8 mouse cellular contexts compared by ENCODE assay signal in the genomic region with DNA sequence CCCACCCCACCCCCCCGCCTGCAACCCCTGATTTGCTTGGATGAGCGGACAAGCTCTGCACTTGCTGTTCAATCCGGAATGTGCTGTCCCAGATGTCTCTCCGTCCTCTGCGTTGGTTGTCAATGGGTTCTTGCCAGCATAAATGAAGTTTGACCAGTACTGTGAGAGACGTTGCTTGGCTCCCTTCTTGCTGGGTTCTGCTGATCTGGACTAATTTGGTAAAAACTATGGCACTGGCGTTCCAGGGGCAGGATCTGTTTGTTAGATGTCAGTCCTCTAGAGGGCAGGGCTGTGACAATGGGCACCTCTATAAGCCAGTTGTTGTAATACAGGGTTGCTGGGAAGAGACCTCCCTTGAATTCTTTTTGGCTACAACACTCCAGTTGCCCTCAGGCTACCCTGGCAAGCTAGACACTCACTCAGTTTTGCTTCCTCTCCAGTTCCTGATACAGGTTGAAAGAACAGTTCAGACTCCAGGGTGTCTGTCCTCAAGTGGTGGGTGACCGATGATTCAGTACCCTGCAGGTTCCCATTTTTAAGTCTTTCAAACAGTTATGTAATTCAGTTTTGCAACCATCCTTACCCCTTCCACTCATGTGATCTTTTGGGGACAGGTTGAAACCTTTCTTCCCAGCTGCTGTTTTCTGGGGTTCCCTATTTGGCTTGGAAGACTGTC. TPM values are rescaled to one million over a fixed set of nuclear protein-coding genes. Genes with fewer than 3 reads are reported as not detected.
DNase-seq lines count a peak whose midpoint lies in the region; ATAC-seq and TF ChIP-seq lines count a peak whose summit lies in the region.

No protein-coding gene starts in this region.

- H3K27me3 ChIP-seq in spleen, adult 2 months (ENCODE audit: control insufficient read depth, insufficient read depth, low read length): no peaks in the 10 kb centered on the region
- no peaks in the 10 kb centered on the region for H3K27me3 ChIP-seq in forebrain, embryonic 16.5 days (replicated peaks; ENCODE audit: control insufficient read depth, insufficient read depth, low read length)
- no peaks in the 10 kb centered on the region for H3K27me3 ChIP-seq in limb, embryonic 14.5 days (ENCODE audit: control insufficient read depth, insufficient read depth, low read length)
- no peaks in the 10 kb centered on the region for H3K27me3 ChIP-seq in neural tube, embryonic 14.5 days (ENCODE audit: control insufficient read depth, insufficient read depth, low read length)

- WGBS in spleen, adult 2 months: 36% methylated on average over 8 of the region's 8 CpGs
- WGBS in forebrain, embryonic 16.5 days: 23% methylated on average over 8 of the region's 8 CpGs
- WGBS in limb, embryonic 14.5 days: 30% methylated on average over 8 of the region's 8 CpGs
- WGBS in neural tube, embryonic 14.5 days: 25% methylated on average over 8 of the region's 8 CpGs

- peaks cover 7% of the 10 kb centered on the region; the same call in 1 of the 2 replicates for H3K4me1 ChIP-seq in spleen, adult 2 months (ENCODE audit: control insufficient read depth, insufficient read depth, insufficient read length)
- peaks cover 10% of the 10 kb centered on the region for H3K4me1 ChIP-seq in forebrain, embryonic 16.5 days (replicated peaks; ENCODE audit: control insufficient read depth, insufficient read depth, low read length)
- peaks cover 10% of the 10 kb centered on the region for H3K4me1 ChIP-seq in limb, embryonic 14.5 days (ENCODE audit: control insufficient read depth, insufficient read depth, low read length)
- H3K4me1 ChIP-seq in neural tube, embryonic 14.5 days (ENCODE audit: control insufficient read depth, insufficient read depth, low read length): peaks cover 5% of the 10 kb centered on the region; the same call in 1 of the 2 replicates

- DNase-seq in spleen, adult 2 months (ENCODE audit: low read depth in 1 of 2, low spot score in 2 of 2): no peak
- DNase-seq in spleen, adult 12 weeks (ENCODE audit: low spot score): no peak
- no peak for DNase-seq in limb, embryonic 14.5 days (ENCODE audit: low spot score)
- DNase-seq in spleen, postnatal 36 days (ENCODE audit: low spot score in 2 of 2): no peak
- DNase-seq in cerebellum, adult 11-12 months: no peak
- DNase-seq in yolk sac, embryonic 10.5 days (ENCODE audit: low spot score): no peak

- peak overlapping the region; percentile 65 for H3K9ac ChIP-seq in forebrain, embryonic 16.5 days (replicated peaks; ENCODE audit: low read depth, low read length)
- peak overlapping the region; percentile 74 for H3K9ac ChIP-seq in limb, embryonic 14.5 days (ENCODE audit: low read depth, low read length, severe bottlenecking)
- H3K9ac ChIP-seq in neural tube, embryonic 14.5 days (replicated peaks; ENCODE audit: low read depth, low read length): no peak overlapping the region

- no peaks in the 10 kb centered on the region for H3K9me3 ChIP-seq in forebrain, embryonic 16.5 days (ENCODE audit: control insufficient read depth, low read length)
- H3K9me3 ChIP-seq in limb, embryonic 14.5 days (ENCODE audit: control insufficient read depth, low read length): no peaks in the 10 kb centered on the region
- no peaks in the 10 kb centered on the region for H3K9me3 ChIP-seq in neural tube, embryonic 14.5 days (ENCODE audit: control insufficient read depth, low read length)

- no peak overlapping the region for H3K27ac ChIP-seq in spleen, adult 2 months (ENCODE audit: insufficient read depth, low read length)
- no peak overlapping the region for H3K27ac ChIP-seq in forebrain, embryonic 16.5 days (ENCODE audit: low read length)
- no peak overlapping the region for H3K27ac ChIP-seq in limb, embryonic 14.5 days (replicated peaks; ENCODE audit: low read depth, low read length)
- no peak overlapping the region for H3K27ac ChIP-seq in neural tube, embryonic 14.5 days (ENCODE audit: low read depth, low read length)

- TF ChIP-seq POLR2A in spleen, adult 2 months (IDR thresholded peaks at IDR 0.05; ENCODE audit: low read depth, low read length): no peak
- no peak for TF ChIP-seq POLR2A in limb, embryonic 14.5 days (IDR thresholded peaks at IDR 0.05; ENCODE audit: borderline replicate concordance, extremely low read depth, insufficient read depth, insufficient read length)

- peaks cover 9% of the 10 kb centered on the region for H3K36me3 ChIP-seq in spleen, adult 2 months (ENCODE audit: control insufficient read depth, insufficient read depth, low read length)
- H3K36me3 ChIP-seq in forebrain, embryonic 16.5 days (ENCODE audit: control insufficient read depth, insufficient read depth): no peaks in the 10 kb centered on the region
- H3K36me3 ChIP-seq in limb, embryonic 14.5 days (ENCODE audit: control insufficient read depth, insufficient read depth, low read length): peaks cover 9% of the 10 kb centered on the region; the same call in 1 of the 2 replicates
- no peaks in the 10 kb centered on the region for H3K36me3 ChIP-seq in neural tube, embryonic 14.5 days (ENCODE audit: control insufficient read depth, insufficient read depth, low read length)

- ATAC-seq in forebrain, embryonic 16.5 days: no peak
- ATAC-seq in limb, embryonic 14.5 days (ENCODE audit: low FRiP score, low read depth): no peak
- no peak for ATAC-seq in neural tube, embryonic 14.5 days (ENCODE audit: low read depth)

- TF ChIP-seq CTCF in spleen, adult 2 months (IDR thresholded peaks at IDR 0.05; ENCODE audit: extremely low read depth, insufficient read depth, insufficient read length, insufficient replicate concordance): no peak

- peak overlapping the region; percentile 91 for H3K4me2 ChIP-seq in forebrain, embryonic 16.5 days (ENCODE audit: low read length)
- H3K4me2 ChIP-seq in limb, embryonic 14.5 days (replicated peaks; ENCODE audit: low read depth, low read length, severe bottlenecking): peak overlapping the region; percentile 82
- peak overlapping the region; percentile 47 for H3K4me2 ChIP-seq in neural tube, embryonic 14.5 days (ENCODE audit: low read depth, low read length)

- H3K4me3 ChIP-seq in spleen, adult 2 months (ENCODE audit: extremely low read depth, insufficient read depth, insufficient read length): peak overlapping the region; percentile 88
- peak overlapping the region; percentile 66 for H3K4me3 ChIP-seq in forebrain, embryonic 16.5 days (replicated peaks; ENCODE audit: low read length)
- H3K4me3 ChIP-seq in limb, embryonic 14.5 days (replicated peaks; ENCODE audit: low read length): peak overlapping the region; percentile 63
- H3K4me3 ChIP-seq in neural tube, embryonic 14.5 days (ENCODE audit: low read depth, low read length): peak overlapping the region; percentile 41

RNA-seq across cellular contexts. Expression of a gene that starts 0.8 kb away (rescaled TPM):
- 56.7 and 66.9 TPM in 2 replicates for polyA plus RNA-seq in spleen, adult 2 months (2012; rRNA removed)
- 20.0 and 21.1 TPM in 2 replicates for polyA plus RNA-seq in forebrain, embryonic 16.5 days (2015; fragmentation: Nextera tagmentation; extraction: Ambion mirVana)
- polyA plus RNA-seq in limb, embryonic 14.5 days (2012; rRNA removed): 36.2 and 44.1 TPM in 2 replicates
- polyA plus RNA-seq in limb, embryonic 14.5 days (2014; fragmentation: Nextera tagmentation; extraction: Ambion mirVana): 29.8 and 29.9 TPM in 2 replicates
- polyA plus RNA-seq in neural tube, embryonic 14.5 days (2014; fragmentation: Nextera tagmentation; extraction: Ambion mirVana): 21.5 and 27.7 TPM in 2 replicates

RNA-seq across cellular contexts. Expression of a gene that starts 9.7 kb away (rescaled TPM):
- polyA plus RNA-seq in spleen, adult 2 months (2012; rRNA removed): not detected in 2 replicates
- not detected in 2 replicates for polyA plus RNA-seq in forebrain, embryonic 16.5 days (2015; fragmentation: Nextera tagmentation; extraction: Ambion mirVana)
- polyA plus RNA-seq in limb, embryonic 14.5 days (2012; rRNA removed): not detected in 2 replicates
- 0.19 TPM in 1 of 2 replicates, not detected in the other for polyA plus RNA-seq in limb, embryonic 14.5 days (2014; fragmentation: Nextera tagmentation; extraction: Ambion mirVana)
- 0.20 TPM in 1 of 2 replicates, not detected in the other for polyA plus RNA-seq in neural tube, embryonic 14.5 days (2014; fragmentation: Nextera tagmentation; extraction: Ambion mirVana)

RNA-seq across cellular contexts. Expression of a gene that starts 13.0 kb away (rescaled TPM):
- polyA plus RNA-seq in spleen, adult 2 months (2012; rRNA removed): 91.1 and 135 TPM in 2 replicates
- polyA plus RNA-seq in forebrain, embryonic 16.5 days (2015; fragmentation: Nextera tagmentation; extraction: Ambion mirVana): 220 and 233 TPM in 2 replicates
- 178 and 192 TPM in 2 replicates for polyA plus RNA-seq in limb, embryonic 14.5 days (2012; rRNA removed)
- 235 and 237 TPM in 2 replicates for polyA plus RNA-seq in limb, embryonic 14.5 days (2014; fragmentation: Nextera tagmentation; extraction: Ambion mirVana)
- polyA plus RNA-seq in neural tube, embryonic 14.5 days (2014; fragmentation: Nextera tagmentation; extraction: Ambion mirVana): 296 and 349 TPM in 2 replicates

RNA-seq across cellular contexts. Expression of a gene that starts 15.5 kb away (rescaled TPM):
- 0.42 and 0.45 TPM in 2 replicates for polyA plus RNA-seq in spleen, adult 2 months (2012; rRNA removed)
- polyA plus RNA-seq in forebrain, embryonic 16.5 days (2015; fragmentation: Nextera tagmentation; extraction: Ambion mirVana): 0.32 TPM in 1 of 2 replicates, not detected in the other
- 5.3 and 8.7 TPM in 2 replicates for polyA plus RNA-seq in limb, embryonic 14.5 days (2012; rRNA removed)
- 4.9 and 5.6 TPM in 2 replicates for polyA plus RNA-seq in limb, embryonic 14.5 days (2014; fragmentation: Nextera tagmentation; extraction: Ambion mirVana)
- polyA plus RNA-seq in neural tube, embryonic 14.5 days (2014; fragmentation: Nextera tagmentation; extraction: Ambion mirVana): 0.48 TPM in 1 of 2 replicates, not detected in the other

RNA-seq across cellular contexts. Expression of a gene that starts 19.4 kb away (rescaled TPM):
- polyA plus RNA-seq in spleen, adult 2 months (2012; rRNA removed): 2,560 and 3,342 TPM in 2 replicates
- polyA plus RNA-seq in forebrain, embryonic 16.5 days (2015; fragmentation: Nextera tagmentation; extraction: Ambion mirVana): 787 and 797 TPM in 2 replicates
- polyA plus RNA-seq in limb, embryonic 14.5 days (2012; rRNA removed): 2,709 and 3,185 TPM in 2 replicates
- polyA plus RNA-seq in limb, embryonic 14.5 days (2014; fragmentation: Nextera tagmentation; extraction: Ambion mirVana): 1,651 and 1,722 TPM in 2 replicates
- polyA plus RNA-seq in neural tube, embryonic 14.5 days (2014; fragmentation: Nextera tagmentation; extraction: Ambion mirVana): 742 and 744 TPM in 2 replicates
